ENCODE assay signal across 18 mouse cellular contexts in genomic region chr4:33908786-33909185, GRCm38 (mm10). TPM values are rescaled to one million over a fixed set of nuclear protein-coding genes. Genes with fewer than 3 reads are reported as not detected.
A peak's percentile ranks its signal among the peaks of the same experiment; 100 is the strongest.
DNase-seq lines count a peak whose midpoint lies in the region; ATAC-seq lines count a peak whose summit lies in the region.
"Had no signal": no experiment of that assay in that cellular context is flagged by ENCODE, and none has a peak within 500 bp of the region (broad histone marks: within the 10 kb centered on the region; RNA-seq: fewer than 3 reads in every experiment).

No protein-coding gene starts in this region.

- no peaks in the 10 kb centered on the region for H3K9me3 ChIP-seq in intestine, embryonic 14.5 days (ENCODE audit: control insufficient read depth, low read length)
- H3K9me3 ChIP-seq in intestine, embryonic 15.5 days, result no peaks in the 10 kb centered on the region
- H3K9me3 ChIP-seq: embryonic facial prominence, embryonic 10.5 days; embryonic facial prominence, embryonic 12.5 days; forebrain, embryonic 12.5 days had no signal

- H3K4me1 ChIP-seq in intestine, embryonic 14.5 days (replicated peaks; ENCODE audit: control insufficient read depth, insufficient read depth, low read length), result no peaks in the 10 kb centered on the region
- no peaks in the 10 kb centered on the region for H3K4me1 ChIP-seq in intestine, embryonic 15.5 days (replicated peaks)
- H3K4me1 ChIP-seq: embryonic facial prominence, embryonic 12.5 days had no signal

- no peak overlapping the region for H3K27ac ChIP-seq in intestine, embryonic 14.5 days (ENCODE audit: low read depth)
- no peak overlapping the region for H3K27ac ChIP-seq in intestine, embryonic 15.5 days
- H3K27ac ChIP-seq: embryonic facial prominence, embryonic 10.5 days; embryonic facial prominence, embryonic 12.5 days; forebrain, embryonic 12.5 days had no signal

- peak; percentile 21 for DNase-seq in intestine, embryonic 14.5 days (ENCODE audit: low spot score)
- peak; percentile 92 for DNase-seq in R1 (ENCODE audit: low read depth, low spot score)
- DNase-seq in cerebellum, adult 9-10 months, result no peak
- DNase-seq in B cell, adult 2 months, result no peak
- DNase-seq: adrenal gland, adult 2 months; adrenal gland, postnatal 10 days; adrenal gland, postnatal 25 days; cerebellum, adult 11 months; cerebellum, adult 18-20 months; cerebellum, adult 8-10 months; cerebellum, postnatal 10 days; cerebellum, postnatal 25 days had no signal

- ATAC-seq in intestine, embryonic 14.5 days (replicated peaks; ENCODE audit: low FRiP score, low TSS enrichment, low read depth), result no peak
- no peak for ATAC-seq in intestine, embryonic 15.5 days
- ATAC-seq: forebrain, embryonic 14.5 days; forebrain, embryonic 16.5 days had no signal

- H3K36me3 ChIP-seq in intestine, embryonic 14.5 days (ENCODE audit: control insufficient read depth, insufficient read depth, low read length), result no peaks in the 10 kb centered on the region
- H3K36me3 ChIP-seq in intestine, embryonic 15.5 days, result no peaks in the 10 kb centered on the region
- H3K36me3 ChIP-seq: embryonic facial prominence, embryonic 10.5 days; embryonic facial prominence, embryonic 12.5 days; forebrain, embryonic 12.5 days had no signal

- no peak overlapping the region for H3K9ac ChIP-seq in intestine, embryonic 14.5 days (ENCODE audit: low read length)
- no peak overlapping the region for H3K9ac ChIP-seq in intestine, embryonic 15.5 days
- H3K9ac ChIP-seq: embryonic facial prominence, embryonic 12.5 days; forebrain, embryonic 12.5 days had no signal

- H3K27me3 ChIP-seq in intestine, embryonic 14.5 days (replicated peaks; ENCODE audit: control insufficient read depth, insufficient read depth, low read length), result no peaks in the 10 kb centered on the region
- H3K27me3 ChIP-seq in intestine, embryonic 15.5 days (replicated peaks), result no peaks in the 10 kb centered on the region
- H3K27me3 ChIP-seq: embryonic facial prominence, embryonic 12.5 days; forebrain, embryonic 12.5 days had no signal

- no peak overlapping the region for H3K4me2 ChIP-seq in intestine, embryonic 14.5 days (ENCODE audit: low read length)
- no peak overlapping the region for H3K4me2 ChIP-seq in intestine, embryonic 15.5 days (replicated peaks)
- H3K4me2 ChIP-seq: embryonic facial prominence, embryonic 12.5 days; forebrain, embryonic 12.5 days had no signal

- 59% methylated on average over 3 of the region's 3 CpGs for WGBS in intestine, embryonic 14.5 days
- 50% methylated on average over 3 of the region's 3 CpGs for WGBS in intestine, embryonic 15.5 days

- no peak overlapping the region for H3K4me3 ChIP-seq in intestine, embryonic 14.5 days (ENCODE audit: low read depth, low read length)
- H3K4me3 ChIP-seq in intestine, embryonic 15.5 days (replicated peaks), result no peak overlapping the region
- H3K4me3 ChIP-seq: embryonic facial prominence, embryonic 10.5 days; embryonic facial prominence, embryonic 12.5 days; forebrain, embryonic 12.5 days had no signal

RNA-seq across cellular contexts. Expression of gene Cnr1, which starts 15.6 kb away (rescaled TPM):
- 7.8 and 9.8 TPM in 2 replicates for polyA plus RNA-seq in intestine, embryonic 14.5 days (2014; fragmentation: Nextera tagmentation; extraction: Ambion mirVana)
- 4.4 and 4.7 TPM in 2 replicates for polyA plus RNA-seq in intestine, embryonic 15.5 days (2015; fragmentation: Nextera tagmentation; extraction: Ambion mirVana)

Comparison
In these comparisons a context has a peak if more than half of its experiments do, and no peak if none do; other contexts are left out.
1. DNase-seq: peak in intestine, embryonic 14.5 days (single experiment) and R1 (single experiment); none in cerebellum, adult 9-10 months (single experiment) and B cell, adult 2 months (0 of 2).